Mouse (Mus musculus): Measurements from ENCODE around the gene Shisa5. TPM values are rescaled to one million over a fixed set of nuclear protein-coding genes. Genes with fewer than 3 reads are reported as not detected.

Gene Shisa5
- 324 and 428 TPM in 2 replicates for polyA plus RNA-seq (2012; ENCODE audit: insufficient read depth, insufficient read length, missing spikeins)

- TF ChIP-seq CTCF (IDR thresholded peaks at IDR 0.05; ENCODE audit: low read depth, low read length) (no peak), POLR2A (IDR thresholded peaks at IDR 0.05; ENCODE audit: borderline replicate concordance, low read depth, low read length) (0 out of 2 replicates have a peak, but pooled peaks have one; percentile 54)
- Histone ChIP-seq H3K4me3 (ENCODE audit: insufficient read depth, low read length) (peak within 1 kb of the TSS; percentile 90), H3K4me1 (ENCODE audit: control insufficient read depth, insufficient read depth, low read length) (peaks cover 18% of the 10 kb centered on the region), H3K27ac (ENCODE audit: insufficient read depth, low read depth, low read length) (peak within 1 kb of the TSS; percentile 45)
These were observed at the start of gene Shisa5 for GRCm38 (mm10) chr9:109038086-109038895. Gene Shisa5, plus strand, starts transcription at chr9:109038565.

- peaks cover 37% of the 10 kb centered on the region for H3K4me1 ChIP-seq (ENCODE audit: control insufficient read depth, insufficient read depth, low read length)
These were observed 48.4 kb upstream of the Shisa5 start for GRCm38 (mm10) chr9:108989802-108990461.

GRCm38 (mm10) chr9:108990462-108990820, 47.9 kb upstream of the Shisa5 start:
- Histone ChIP-seq H3K27ac (ENCODE audit: insufficient read depth, low read depth, low read length) (peak overlapping the region; percentile 96), H3K4me1 (ENCODE audit: control insufficient read depth, insufficient read depth, low read length) (peaks cover 41% of the 10 kb centered on the region), H3K4me3 (ENCODE audit: insufficient read depth, low read length) (no peak overlapping the region)
- TF ChIP-seq POLR2A (IDR thresholded peaks at IDR 0.05; ENCODE audit: borderline replicate concordance, low read depth, low read length) (no peak), CTCF (IDR thresholded peaks at IDR 0.05; ENCODE audit: low read depth, low read length) (no peak)

More at GRCm38 (mm10) chr9:108989802-108990461, 48.4 kb upstream of the Shisa5 start:
- TF ChIP-seq POLR2A (IDR thresholded peaks at IDR 0.05; ENCODE audit: borderline replicate concordance, low read depth, low read length) (no peak), CTCF (IDR thresholded peaks at IDR 0.05; ENCODE audit: low read depth, low read length) (no peak)
- Histone ChIP-seq H3K27ac (ENCODE audit: insufficient read depth, low read depth, low read length) (peak overlapping the region; percentile 96), H3K4me3 (ENCODE audit: insufficient read depth, low read length) (no peak overlapping the region)

- Histone ChIP-seq H3K4me1 (ENCODE audit: control insufficient read depth, insufficient read depth, low read length) (peaks cover 52% of the 10 kb centered on the region), H3K27ac (ENCODE audit: insufficient read depth, low read depth, low read length) (peak within 1 kb of the TSS; percentile 96), H3K4me3 (ENCODE audit: insufficient read depth, low read length) (peak within 1 kb of the TSS; percentile 86)
- TF ChIP-seq CTCF (IDR thresholded peaks at IDR 0.05; ENCODE audit: low read depth, low read length) (no peak), POLR2A (IDR thresholded peaks at IDR 0.05; ENCODE audit: borderline replicate concordance, low read depth, low read length) (peak; percentile 88)
These were observed 46.8 kb upstream of the Shisa5 start, which contains the start of gene Pfkfb4 for GRCm38 (mm10) chr9:108991428-108992084. Gene Pfkfb4, plus strand, starts transcription at chr9:108991778.

- TF ChIP-seq POLR2A (IDR thresholded peaks at IDR 0.05; ENCODE audit: borderline replicate concordance, low read depth, low read length): no peak
- no peak for TF ChIP-seq CTCF (IDR thresholded peaks at IDR 0.05; ENCODE audit: low read depth, low read length)
- Histone ChIP-seq H3K4me1 (ENCODE audit: control insufficient read depth, insufficient read depth, low read length) (peaks cover 56% of the 10 kb centered on the region), H3K27ac (ENCODE audit: insufficient read depth, low read depth, low read length) (peak overlapping the region; percentile 41)
These were observed 46.3 kb upstream of the Shisa5 start for GRCm38 (mm10) chr9:108992085-108992469.

GRCm38 (mm10) chr9:108992620-108993361, 45.6 kb upstream of the Shisa5 start:
- peaks cover 58% of the 10 kb centered on the region for H3K4me1 ChIP-seq (ENCODE audit: control insufficient read depth, insufficient read depth, low read length)
- H3K4me3 ChIP-seq (ENCODE audit: insufficient read depth, low read length): peak overlapping the region; percentile 86
- TF ChIP-seq CTCF (IDR thresholded peaks at IDR 0.05; ENCODE audit: low read depth, low read length): no peak
- no peak for TF ChIP-seq POLR2A (IDR thresholded peaks at IDR 0.05; ENCODE audit: borderline replicate concordance, low read depth, low read length)
- H3K27ac ChIP-seq (ENCODE audit: insufficient read depth, low read depth, low read length): no peak overlapping the region

More at GRCm38 (mm10) chr9:108992085-108992469, 46.3 kb upstream of the Shisa5 start:
- H3K4me3 ChIP-seq (ENCODE audit: insufficient read depth, low read length): peak overlapping the region; percentile 86

GRCm38 (mm10) chr9:108996411-108996810, 42.0 kb upstream of the Shisa5 start:
- Histone ChIP-seq H3K4me1 (ENCODE audit: control insufficient read depth, insufficient read depth, low read length) (peaks cover 55% of the 10 kb centered on the region), H3K27ac (ENCODE audit: insufficient read depth, low read depth, low read length) (no peak overlapping the region), H3K4me3 (ENCODE audit: insufficient read depth, low read length) (no peak overlapping the region)
- no peak for TF ChIP-seq CTCF (IDR thresholded peaks at IDR 0.05; ENCODE audit: low read depth, low read length)
- no peak for TF ChIP-seq POLR2A (IDR thresholded peaks at IDR 0.05; ENCODE audit: borderline replicate concordance, low read depth, low read length)

- H3K4me1 ChIP-seq (ENCODE audit: control insufficient read depth, insufficient read depth, low read length): peaks cover 46% of the 10 kb centered on the region
- H3K27ac ChIP-seq (ENCODE audit: insufficient read depth, low read depth, low read length): peak overlapping the region; percentile 85
- TF ChIP-seq POLR2A (IDR thresholded peaks at IDR 0.05; ENCODE audit: borderline replicate concordance, low read depth, low read length): no peak
- TF ChIP-seq CTCF (IDR thresholded peaks at IDR 0.05; ENCODE audit: low read depth, low read length): no peak
- H3K4me3 ChIP-seq (ENCODE audit: insufficient read depth, low read length): peak overlapping the region; percentile 22
These were observed 39.8 kb upstream of the Shisa5 start for GRCm38 (mm10) chr9:108998287-108999166.

All from bone marrow macrophage, adult 2 months (primary cell).